Mouse (Mus musculus) liver, embryonic 15.5 days (tissue): ENCODE results near the gene Gm9844. TPM values are rescaled to one million over a fixed set of nuclear protein-coding genes. Genes with fewer than 3 reads are reported as not detected.
"Not testable (repeated sequence)": the region's sequence is repeated elsewhere in the genome, so short reads cannot be mapped to it uniquely, and the experiment has no call there.

Experiments
- ATAC-seq: fragments of 200-750 bp; cut with Nextera tagmentation; 2 replicates; pipeline ENCODE4 v1.8.0; 2017; ENCODE audit warnings: moderate number of reproducible peaks, mild to moderate bottlenecking, moderate library complexity; ENCODE audit not compliant: insufficient read depth
- H3K27ac ChIP-seq: fragments of 300-500 bp; sonication (generic); replicated peaks from 2 replicates; pipeline ENCODE4 v1.5.1; 2015; ENCODE audit warnings: mild to moderate bottlenecking, inconsistent platforms
- H3K27me3 ChIP-seq: fragments of 300-500 bp; sonication (generic); 2 replicates; pipeline ENCODE4 v1.6.1; 2015; ENCODE audit warnings: mild to moderate bottlenecking, inconsistent platforms
- H3K36me3 ChIP-seq: fragments of 300-500 bp; sonication (generic); replicated peaks from 2 replicates; pipeline ENCODE4 v1.6.1; 2015; ENCODE audit warnings: moderate library complexity, mild to moderate bottlenecking, inconsistent platforms
- H3K4me1 ChIP-seq: fragments of 300-500 bp; sonication (generic); replicated peaks from 2 replicates; pipeline ENCODE4 v1.6.1; 2015; ENCODE audit warnings: inconsistent platforms
- H3K4me2 ChIP-seq: fragments of 300-500 bp; sonication (generic); 2 replicates; pipeline ENCODE4 v1.6.1; 2015; ENCODE audit warnings: moderate library complexity, mild to moderate bottlenecking, inconsistent platforms
- H3K4me3 ChIP-seq: fragments of 300-500 bp; sonication (generic); replicated peaks from 2 replicates; pipeline ENCODE4 v1.5.1; 2015; ENCODE audit warnings: mild to moderate bottlenecking, inconsistent platforms
- H3K9ac ChIP-seq: fragments of 300-500 bp; sonication (generic); 2 replicates; pipeline ENCODE4 v1.6.1; 2015; ENCODE audit warnings: moderate library complexity, mild to moderate bottlenecking, inconsistent platforms
- H3K9me3 ChIP-seq: fragments of 300-500 bp; sonication (generic); replicated peaks from 2 replicates; pipeline ENCODE4 v1.6.1; 2016; ENCODE audit warnings: inconsistent platforms
- WGBS: fragments of 180-500 bp; shearing (Covaris S2); methylation state at CpG from one replicate; pipeline ENCODE4 v1.1.7; 2015; ENCODE audit warnings: mixed read lengths; ENCODE audit not compliant: insufficient replicate concordance; 5-methylcytosine and 5-hydroxymethylcytosine counted together
- polyA plus RNA-seq: library from polyadenylated mRNA; unstranded; fragments of >200 nt; fragmentation: Nextera tagmentation; extraction: Ambion mirVana; gene quantifications from 2 replicates; pipeline ENCODE4 v1.2.1, GENCODE M21; 2015

Gm9844 gene
- polyA plus RNA-seq, 1 experiment from 2014 or later: 1.9 TPM

GRCm38 (mm10) chr7:24889431-24890220, 27.6 kb downstream of the Gm9844 start:
- Histone ChIP-seq H3K4me3 (no peak overlapping the region), H3K4me2 (no peak overlapping the region), H3K36me3 (peaks cover 61% of the 10 kb centered on the region), H3K4me1 (peaks cover 39% of the 10 kb centered on the region), H3K27ac (peak overlapping the region; percentile 16), H3K9ac (no peak overlapping the region), H3K9me3 (no peaks in the 10 kb centered on the region), H3K27me3 (no peaks in the 10 kb centered on the region)
- ATAC-seq: 0 out of 2 replicates have a peak, but pooled peaks have one; percentile 5
- WGBS: 75% methylated on average over 6 of the region's 6 CpGs

GRCm38 (mm10) chr7:24890281-24891216, 28.5 kb downstream of the Gm9844 start:
- 23% methylated on average over 10 of the region's 10 CpGs for WGBS
- H3K27me3 ChIP-seq: no peaks in the 10 kb centered on the region

GRCm38 (mm10) chr7:24891241-24892124, 29.5 kb downstream of the Gm9844 start:
- Histone ChIP-seq H3K4me2 (no peak overlapping the region), H3K27me3 (no peaks in the 10 kb centered on the region), H3K4me1 (peaks cover 27% of the 10 kb centered on the region), H3K9me3 (no peaks in the 10 kb centered on the region), H3K4me3 (no peak overlapping the region), H3K27ac (0 out of 2 replicates have a peak overlapping the region, but pooled peaks have one; percentile 14), H3K9ac (no peak overlapping the region; the same call in 1 of the 2 replicates), H3K36me3 (peaks cover 48% of the 10 kb centered on the region)
- ATAC-seq: no peak
- 68% methylated on average over 3 of the region's 3 CpGs for WGBS

More at GRCm38 (mm10) chr7:24890281-24891216, 28.5 kb downstream of the Gm9844 start:
- H3K4me2 ChIP-seq: no peak overlapping the region
- no peaks in the 10 kb centered on the region for H3K9me3 ChIP-seq
- H3K4me3 ChIP-seq: no peak overlapping the region
- peak overlapping the region; percentile 16 for H3K27ac ChIP-seq
- H3K9ac ChIP-seq: no peak overlapping the region
- peaks cover 57% of the 10 kb centered on the region for H3K36me3 ChIP-seq
- peaks cover 36% of the 10 kb centered on the region for H3K4me1 ChIP-seq
- peak; percentile 50 for ATAC-seq

GRCm38 (mm10) chr7:24892125-24892583, 30.1 kb downstream of the Gm9844 start:
- H3K4me1 ChIP-seq: peaks cover 20% of the 10 kb centered on the region
- no peak overlapping the region for H3K4me3 ChIP-seq
- ATAC-seq: no peak
- H3K9me3 ChIP-seq: no peaks in the 10 kb centered on the region
- H3K9ac ChIP-seq: no peak overlapping the region
- H3K4me2 ChIP-seq: no peak overlapping the region
- H3K36me3 ChIP-seq: peaks cover 41% of the 10 kb centered on the region
- 0 out of 2 replicates have a peak overlapping the region, but pooled peaks have one; percentile 8 for H3K27ac ChIP-seq
- WGBS: 49% methylated on average over 2 of the region's 2 CpGs
- no peaks in the 10 kb centered on the region for H3K27me3 ChIP-seq

GRCm38 (mm10) chr7:24895749-24896148, 33.7 kb downstream of the Gm9844 start:
- H3K4me3 ChIP-seq, H3K9ac ChIP-seq, H3K4me2 ChIP-seq, ATAC-seq, H3K27ac ChIP-seq, H3K4me1 ChIP-seq, H3K36me3 ChIP-seq, H3K9me3 ChIP-seq, H3K27me3 ChIP-seq: not testable (repeated sequence)
- WGBS: 80% methylated on average over 2 of the region's 2 CpGs

- H3K4me1 ChIP-seq: peaks cover 10% of the 10 kb centered on the region
- no peak overlapping the region for H3K4me3 ChIP-seq
- WGBS: 77% methylated on average over 8 of the region's 8 CpGs
- no peak overlapping the region for H3K9ac ChIP-seq
- H3K27ac ChIP-seq: no peak overlapping the region
- no peaks in the 10 kb centered on the region for H3K9me3 ChIP-seq
- ATAC-seq: no peak
- H3K4me2 ChIP-seq: no peak overlapping the region
- peaks cover under 1% of the 10 kb centered on the region; the same call in 1 of the 2 replicates for H3K36me3 ChIP-seq
- no peaks in the 10 kb centered on the region for H3K27me3 ChIP-seq
Measured at GRCm38 (mm10) chr7:24896269-24896668, 34.3 kb downstream of the Gm9844 start.

- H3K27ac ChIP-seq: no peak within 1 kb of the TSS
- no peaks in the 10 kb centered on the region for H3K36me3 ChIP-seq
- H3K9ac ChIP-seq: no peak within 1 kb of the TSS
- H3K9me3 ChIP-seq: no peaks in the 10 kb centered on the region
- H3K27me3 ChIP-seq: no peaks in the 10 kb centered on the region
- H3K4me1 ChIP-seq: peaks cover 16% of the 10 kb centered on the region
- H3K4me3 ChIP-seq: no peak within 1 kb of the TSS
- H3K4me2 ChIP-seq: no peak within 1 kb of the TSS
- 49% methylated on average over 12 of the region's 12 CpGs for WGBS
- no peak for ATAC-seq
Measured at GRCm38 (mm10) chr7:24897224-24897623, 35.2 kb downstream of the Gm9844 start, which contains the start of gene Cd79a. Cd79a (plus strand) TSS chr7:24897381.

GRCm38 (mm10) chr7:24897959-24898358, 35.9 kb downstream of the Gm9844 start:
- 51% methylated on average over 5 of the region's 5 CpGs for WGBS
- H3K27ac ChIP-seq: no peak overlapping the region

GRCm38 (mm10) chr7:24901114-24901513, 39.1 kb downstream of the Gm9844 start:
- Histone ChIP-seq H3K4me1 (peaks cover 51% of the 10 kb centered on the region), H3K27ac (0 out of 2 replicates have a peak overlapping the region, but pooled peaks have one; percentile 38), H3K36me3 (no peaks in the 10 kb centered on the region), H3K9ac (no peak overlapping the region), H3K27me3 (no peaks in the 10 kb centered on the region), H3K9me3 (no peaks in the 10 kb centered on the region), H3K4me3 (no peak overlapping the region), H3K4me2 (no peak overlapping the region)
- no peak for ATAC-seq
- WGBS: 25% methylated on average over 6 of the region's 6 CpGs

More at GRCm38 (mm10) chr7:24897959-24898358, 35.9 kb downstream of the Gm9844 start:
- no peak overlapping the region for H3K4me3 ChIP-seq
- peaks cover 24% of the 10 kb centered on the region for H3K4me1 ChIP-seq
- H3K9me3 ChIP-seq: no peaks in the 10 kb centered on the region
- no peaks in the 10 kb centered on the region for H3K36me3 ChIP-seq
- ATAC-seq: no peak
- no peak overlapping the region for H3K4me2 ChIP-seq
- H3K9ac ChIP-seq: no peak overlapping the region
- H3K27me3 ChIP-seq: no peaks in the 10 kb centered on the region

GRCm38 (mm10) chr7:24901842-24902241, 39.8 kb downstream of the Gm9844 start:
- peaks cover 58% of the 10 kb centered on the region for H3K4me1 ChIP-seq
- H3K27ac ChIP-seq: peak overlapping the region; percentile 93
- no peaks in the 10 kb centered on the region for H3K27me3 ChIP-seq
- WGBS: 8% methylated on average over 1 of the region's 1 CpGs
- no peak overlapping the region for H3K9ac ChIP-seq
- no peaks in the 10 kb centered on the region for H3K9me3 ChIP-seq
- H3K36me3 ChIP-seq: no peaks in the 10 kb centered on the region
- peak overlapping the region; percentile 72; the same call in 1 of the 2 replicates for H3K4me3 ChIP-seq
- ATAC-seq: no peak
- H3K4me2 ChIP-seq: peak overlapping the region; percentile 93
